Mouse (Mus musculus) G1E (cell line): ENCODE results near the gene Foxi2. TPM values are rescaled to one million over a fixed set of nuclear protein-coding genes. Genes with fewer than 3 reads are reported as not detected.

ENCODE experiments used
- ATAC-seq: 2 replicates; pipeline ENCODE4 v1.8.0; 2016; ENCODE audit warnings: mild to moderate bottlenecking; ENCODE audit not compliant: insufficient number of reproducible peaks, poor library complexity, low FRiP score, severe bottlenecking; ENCODE audit errors: extremely low read depth
- DNase-seq: peaks from one replicate; pipeline ENCODE4 v3.0.0; 2012; ENCODE audit warnings: low spot score
- H3K27me3 ChIP-seq: 2 replicates; pipeline ENCODE4 v1.6.1; 2012; ENCODE audit warnings: mild to moderate bottlenecking, low read length, inconsistent platforms; ENCODE audit not compliant: insufficient read depth
- H3K36me3 ChIP-seq: replicated peaks from 2 replicates; pipeline ENCODE3; 2012; ENCODE audit warnings: mild to moderate bottlenecking, inconsistent platforms
- H3K4me1 ChIP-seq: 2 replicates; pipeline ENCODE4 v1.6.1; 2012; ENCODE audit warnings: low read depth, low read length, inconsistent platforms, mixed read lengths; ENCODE audit not compliant: insufficient read depth
- H3K4me3 ChIP-seq: 2 replicates; pipeline ENCODE4 v1.5.1; 2012; ENCODE audit warnings: low read depth, mild to moderate bottlenecking, inconsistent platforms, low read length, moderate library complexity, mixed read lengths
- H3K9me3 ChIP-seq: replicated peaks from 2 replicates; pipeline ENCODE4 v1.6.1; 2012; ENCODE audit warnings: inconsistent platforms
- CTCF ChIP-seq: IDR thresholded peaks from 2 replicates; pipeline ENCODE4 v1.5.1; 2012; ENCODE audit warnings: low read depth, low read length, inconsistent platforms, mixed read lengths
- GATA1 ChIP-seq: IDR thresholded peaks from 2 replicates; pipeline ENCODE4 v1.6.1; 2012; ENCODE audit warnings: borderline replicate concordance, low read length, inconsistent platforms, mixed read lengths
- GATA2 ChIP-seq: IDR thresholded peaks from 2 replicates; pipeline ENCODE4 v1.6.1; 2012; ENCODE audit warnings: low read depth, low read length, inconsistent platforms, borderline replicate concordance
- POLR2AphosphoS5 ChIP-seq: IDR thresholded peaks from 2 replicates; pipeline ENCODE4 v1.6.1; 2012; ENCODE audit warnings: low read depth, low read length, inconsistent platforms; ENCODE audit not compliant: insufficient replicate concordance
- TAL1 ChIP-seq: conservative IDR thresholded peaks from 2 replicates; pipeline ENCODE4 v1.6.1; 2012; ENCODE audit warnings: low read depth, low read length, inconsistent platforms, mixed read lengths
- polyA plus RNA-seq: library from polyadenylated mRNA; stranded (reverse); fragments of >175 nt; gene quantifications from 2 replicates; pipeline ENCODE4 v1.2.3, GENCODE M21; 2012
- total RNA-seq, 2 experiments: library from RNA; stranded (forward) in 1 of 2; stranded (reverse) in 1 of 2; fragments of 200-1000 nt in 1 of 2; fragments of >200 nt in 1 of 2; fragmentation: Nextera tagmentation in 1 of 2; gene quantifications; 2 replicates each; pipeline ENCODE4 v1.2.3; 2014 to 2017

The Foxi2 gene
- total and polyA plus RNA-seq, 3 experiments, result 0.27 TPM; not detected in 2

DNA sequence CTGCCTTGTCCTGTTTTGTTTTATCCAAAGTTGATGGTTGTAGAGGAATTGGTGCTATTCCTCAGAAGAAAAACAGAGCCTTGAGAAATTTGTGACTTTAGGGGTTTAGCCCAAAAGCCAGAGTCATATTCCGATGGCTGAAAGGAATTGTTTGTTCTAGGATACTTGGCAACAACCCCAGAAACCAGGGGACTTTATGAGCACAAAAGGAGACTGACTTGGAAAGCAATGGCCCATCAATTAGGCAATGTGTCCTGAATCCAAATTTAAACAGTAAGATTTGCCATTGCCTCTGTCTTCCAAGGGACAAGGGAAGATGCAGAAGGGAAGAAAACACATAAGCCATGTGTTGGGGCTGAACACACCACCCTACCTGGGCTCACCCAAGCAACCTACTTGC lies 42.3 kb downstream of the Foxi2 start:
- DNase-seq (no peak), ATAC-seq (no peak)
- H3K27me3 ChIP-seq, result no peaks in the 10 kb centered on the region
- no peaks in the 10 kb centered on the region for H3K36me3 ChIP-seq
- no peak overlapping the region for H3K4me3 ChIP-seq
- H3K9me3 ChIP-seq, result no peaks in the 10 kb centered on the region
- TF ChIP-seq CTCF, result no peak
- no peak for TF ChIP-seq GATA1
- TF ChIP-seq TAL1, result no peak
- TF ChIP-seq GATA2, result no peak
- no peak for TF ChIP-seq POLR2AphosphoS5
- H3K4me1 ChIP-seq, result no peaks in the 10 kb centered on the region

DNA sequence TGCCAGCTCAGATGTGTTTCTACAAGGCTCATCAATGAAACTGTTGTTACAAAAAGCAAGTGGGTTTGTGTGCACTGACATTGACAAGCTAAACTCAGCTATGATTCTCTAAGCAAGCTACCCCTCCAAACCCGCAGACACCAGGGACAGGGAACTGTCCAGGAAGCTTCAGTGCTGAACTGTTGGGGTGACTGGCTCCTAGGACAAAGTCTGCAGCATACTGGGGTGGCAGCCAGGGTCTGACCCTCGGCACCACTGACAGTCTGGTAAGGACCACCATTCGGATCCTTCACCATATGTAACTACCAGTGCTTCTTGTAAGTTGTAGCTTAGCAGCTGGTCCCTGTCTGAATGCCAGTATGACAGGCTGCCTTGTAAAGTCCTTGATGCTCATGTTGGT lies 43.6 kb downstream of the Foxi2 start:
- DNase-seq (no peak), ATAC-seq (no peak)
- Histone ChIP-seq H3K4me1 (no peaks in the 10 kb centered on the region), H3K36me3 (no peaks in the 10 kb centered on the region), H3K27me3 (no peaks in the 10 kb centered on the region), H3K9me3 (no peaks in the 10 kb centered on the region), H3K4me3 (no peak overlapping the region)
- no peak for TF ChIP-seq GATA2
- no peak for TF ChIP-seq GATA1
- no peak for TF ChIP-seq CTCF
- no peak for TF ChIP-seq TAL1

Other genes starting within 250 kb of the Foxi2 start
- gene Nps, start 151.6 kb upstream of the Foxi2 start, total RNA-seq (2014; fragmentation: Nextera tagmentation), result not detected in 2 replicates
- 0.16 TPM in 1 of 2 replicates, not detected in the other for gene Nps, start 151.6 kb upstream of the Foxi2 start, total RNA-seq (2017)
- gene Nps, start 151.6 kb upstream of the Foxi2 start, polyA plus RNA-seq, result not detected in 2 replicates
- not detected in 2 replicates for gene Clrn3, start 118.3 kb downstream of the Foxi2 start, total RNA-seq (2014; fragmentation: Nextera tagmentation)
- 0.06 and 0.11 TPM in 2 replicates for gene Clrn3, start 118.3 kb downstream of the Foxi2 start, total RNA-seq (2017)
- gene Clrn3, start 118.3 kb downstream of the Foxi2 start, polyA plus RNA-seq, result not detected in 2 replicates
- 154 and 161 TPM in 2 replicates for gene Ptpre, start 127.2 kb downstream of the Foxi2 start, total RNA-seq (2014; fragmentation: Nextera tagmentation)
- gene Ptpre, start 127.2 kb downstream of the Foxi2 start, total RNA-seq (2017), result 109 and 119 TPM in 2 replicates
- 30.5 and 31.4 TPM in 2 replicates for gene Ptpre, start 127.2 kb downstream of the Foxi2 start, polyA plus RNA-seq